Mouse (Mus musculus): ENCODE measurements around the gene Nxf3. TPM values are rescaled to one million over a fixed set of nuclear protein-coding genes. Genes with fewer than 3 reads are reported as not detected.
"Not testable (repeated sequence)": the region's sequence is repeated elsewhere in the genome, so short reads cannot be mapped to it uniquely, and the experiment has no call there.

Gene Nxf3
- polyA plus RNA-seq, 1 experiment from 2014 or later, result not detected

DNA sequence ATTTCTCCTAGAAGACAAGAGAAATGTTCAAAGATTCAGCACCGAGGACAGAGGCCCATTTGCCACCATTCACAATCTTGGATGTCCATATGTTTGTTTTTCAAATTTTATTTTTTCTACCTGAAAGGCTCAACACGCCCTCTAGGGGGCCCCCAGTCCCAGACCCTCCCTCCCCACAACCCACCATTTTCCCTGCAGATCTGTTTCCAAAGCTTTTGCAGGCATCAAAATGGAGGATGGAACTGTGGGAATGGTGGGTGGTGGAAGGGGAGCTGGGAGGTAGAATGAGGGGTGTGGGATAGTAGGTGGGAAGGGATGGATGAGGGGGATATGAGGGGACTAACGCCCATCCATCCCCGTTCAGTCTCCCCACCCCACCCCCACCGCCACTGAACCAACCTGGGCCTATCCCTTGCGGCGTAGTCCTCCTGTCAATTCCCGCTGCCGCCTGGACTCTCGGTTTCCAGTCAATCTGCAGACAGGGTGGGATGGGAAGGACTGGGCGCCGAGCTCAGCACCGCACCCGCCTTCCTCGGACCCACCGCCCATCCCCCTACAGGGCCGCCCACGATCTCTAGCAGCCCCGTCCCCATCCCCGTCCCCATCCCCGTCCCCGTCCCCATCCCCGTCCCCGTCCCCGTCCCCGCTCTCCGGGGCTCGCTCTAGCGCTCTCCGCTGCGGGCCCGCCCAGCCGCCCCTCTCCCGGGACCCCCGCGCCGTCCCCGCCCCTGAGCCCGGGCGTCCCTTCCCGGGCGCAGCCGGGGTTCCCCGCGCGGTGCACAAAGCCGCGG, 17.7 kb downstream of the Nxf3 start:
- not testable (repeated sequence) for H3K9me3 ChIP-seq, H3K36me3 ChIP-seq, H3K27ac ChIP-seq, H3K27me3 ChIP-seq, H3K4me1 ChIP-seq
- Histone ChIP-seq H3K9ac (peak overlapping the region; percentile 16; the same call in 1 of the 2 replicates), H3K4me2 (peak overlapping the region; percentile 52), H3K4me3 (peak overlapping the region; percentile 41)
- ATAC-seq (ENCODE audit: insufficient number of reproducible peaks, insufficient read depth, low FRiP score, low TSS enrichment, low read depth), result peak; percentile 63
- WGBS, result 39% methylated on average over 27 of the region's 48 CpGs

DNA sequence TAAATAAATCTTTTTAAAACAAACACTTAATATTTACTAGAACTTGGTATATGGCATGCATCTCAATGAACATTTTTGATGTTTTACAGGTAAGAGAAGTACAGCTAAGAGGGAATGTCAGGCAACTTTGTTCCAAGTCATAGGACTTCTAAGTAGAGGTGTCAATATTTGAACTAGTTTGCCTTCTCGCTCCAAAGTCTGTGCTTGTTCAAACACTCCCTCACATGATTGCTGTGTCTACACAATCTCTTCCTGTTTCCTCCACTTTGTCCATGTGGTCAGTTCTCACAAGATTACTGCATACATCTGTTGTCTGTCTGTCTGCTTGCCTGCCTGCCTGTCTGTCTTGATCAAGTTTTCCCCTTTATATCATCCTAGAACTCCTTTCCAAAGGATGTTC, 24.4 kb downstream of the Nxf3 start:
- no peak for ATAC-seq (ENCODE audit: insufficient number of reproducible peaks, insufficient read depth, low FRiP score, low TSS enrichment, low read depth)
- H3K9ac ChIP-seq, result no peak overlapping the region
- H3K4me3 ChIP-seq, result no peak overlapping the region
- H3K27ac ChIP-seq, result no peak overlapping the region
- peaks cover 12% of the 10 kb centered on the region; the same call in 1 of the 2 replicates for H3K27me3 ChIP-seq
- no peaks in the 10 kb centered on the region for H3K9me3 ChIP-seq
- no peaks in the 10 kb centered on the region for H3K36me3 ChIP-seq
- H3K4me1 ChIP-seq, result no peaks in the 10 kb centered on the region
- 91% methylated on average over 1 of the region's 1 CpGs for WGBS
- H3K4me2 ChIP-seq, result no peak overlapping the region

GRCm38 (mm10) chrX:136051219-136051618, 33.8 kb downstream of the Nxf3 start:
- Histone ChIP-seq H3K4me3 (no peak overlapping the region), H3K36me3 (no peaks in the 10 kb centered on the region), H3K9me3 (no peaks in the 10 kb centered on the region), H3K4me2 (no peak overlapping the region), H3K9ac (no peak overlapping the region), H3K27ac (no peak overlapping the region), H3K4me1 (no peaks in the 10 kb centered on the region), H3K27me3 (peaks cover 4% of the 10 kb centered on the region; the same call in 1 of the 2 replicates)
- ATAC-seq (ENCODE audit: insufficient number of reproducible peaks, insufficient read depth, low FRiP score, low TSS enrichment, low read depth), result no peak
- 72% methylated on average over 2 of the region's 2 CpGs for WGBS

GRCm38 (mm10) chrX:136047528-136047927, 37.5 kb downstream of the Nxf3 start:
- 20% methylated on average over 5 of the region's 5 CpGs for WGBS
- Histone ChIP-seq H3K4me3 (no peak overlapping the region), H3K4me2 (no peak overlapping the region), H3K9me3 (no peaks in the 10 kb centered on the region), H3K36me3 (no peaks in the 10 kb centered on the region), H3K27ac (no peak overlapping the region), H3K4me1 (no peaks in the 10 kb centered on the region), H3K9ac (no peak overlapping the region), H3K27me3 (peaks cover 5% of the 10 kb centered on the region)
- no peak for ATAC-seq (ENCODE audit: insufficient number of reproducible peaks, insufficient read depth, low FRiP score, low TSS enrichment, low read depth)

- H3K9ac ChIP-seq, result no peak overlapping the region
- H3K27me3 ChIP-seq, result peaks cover 9% of the 10 kb centered on the region
- H3K4me3 ChIP-seq, result no peak overlapping the region
- H3K36me3 ChIP-seq, result no peaks in the 10 kb centered on the region
- no peaks in the 10 kb centered on the region for H3K4me1 ChIP-seq
- 87% methylated on average over 1 of the region's 1 CpGs for WGBS
- no peak overlapping the region for H3K4me2 ChIP-seq
- ATAC-seq (ENCODE audit: insufficient number of reproducible peaks, insufficient read depth, low FRiP score, low TSS enrichment, low read depth), result no peak
- no peak overlapping the region for H3K27ac ChIP-seq
- H3K9me3 ChIP-seq, result no peaks in the 10 kb centered on the region
Measured at GRCm38 (mm10) chrX:136043726-136044125, 41.3 kb downstream of the Nxf3 start.

GRCm38 (mm10) chrX:136032799-136033763, 52.0 kb downstream of the Nxf3 start, which contains the start of gene Arxes1:
Gene Arxes1, plus strand, starts transcription at chrX:136033367.
- peak; percentile 89 for ATAC-seq (ENCODE audit: insufficient number of reproducible peaks, insufficient read depth, low FRiP score, low TSS enrichment, low read depth)
- H3K9ac ChIP-seq, H3K9me3 ChIP-seq, H3K4me1 ChIP-seq, H3K27ac ChIP-seq, H3K36me3 ChIP-seq: not testable (repeated sequence)
- Histone ChIP-seq H3K27me3 (peaks cover 11% of the 10 kb centered on the region), H3K4me2 (peak within 1 kb of the TSS; percentile 54), H3K4me3 (peak within 1 kb of the TSS; percentile 29)
- WGBS, result 26% methylated on average over 18 of the region's 49 CpGs

GRCm38 (mm10) chrX:136030331-136030730, 54.7 kb downstream of the Nxf3 start:
- no peaks in the 10 kb centered on the region for H3K4me1 ChIP-seq
- H3K36me3 ChIP-seq, result no peaks in the 10 kb centered on the region
- no peak overlapping the region for H3K9ac ChIP-seq
- H3K27ac ChIP-seq, result no peak overlapping the region
- no peak overlapping the region for H3K4me3 ChIP-seq
- H3K9me3 ChIP-seq, result no peaks in the 10 kb centered on the region
- peaks cover 11% of the 10 kb centered on the region for H3K27me3 ChIP-seq
- no peak for ATAC-seq (ENCODE audit: insufficient number of reproducible peaks, insufficient read depth, low FRiP score, low TSS enrichment, low read depth)
- WGBS, result 79% methylated on average over 1 of the region's 1 CpGs
- no peak overlapping the region for H3K4me2 ChIP-seq

Other genes starting within 250 kb of the Nxf3 start
- gene Gprasp2, start 246.2 kb downstream of the Nxf3 start, polyA plus RNA-seq (2015; fragmentation: Nextera tagmentation; extraction: Ambion mirVana), result 46.5 and 50.1 TPM in 2 replicates
- 79.2 and 89.1 TPM in 2 replicates for gene Arxes2, start 91.4 kb downstream of the Nxf3 start, polyA plus RNA-seq (2015; fragmentation: Nextera tagmentation; extraction: Ambion mirVana)
- gene Arxes1, start 51.9 kb downstream of the Nxf3 start, polyA plus RNA-seq (2015; fragmentation: Nextera tagmentation; extraction: Ambion mirVana), result 41.0 and 44.1 TPM in 2 replicates
- gene Bex2, start 17.0 kb downstream of the Nxf3 start, polyA plus RNA-seq (2015; fragmentation: Nextera tagmentation; extraction: Ambion mirVana), result 140 and 144 TPM in 2 replicates
- gene Bex4, start 53.7 kb upstream of the Nxf3 start, polyA plus RNA-seq (2015; fragmentation: Nextera tagmentation; extraction: Ambion mirVana), result 60.8 and 65.9 TPM in 2 replicates
- 222 and 235 TPM in 2 replicates for gene Tceal8, start 87.1 kb upstream of the Nxf3 start, polyA plus RNA-seq (2015; fragmentation: Nextera tagmentation; extraction: Ambion mirVana)
- 8.2 and 11.3 TPM in 2 replicates for gene Tceal5, start 118.6 kb upstream of the Nxf3 start, polyA plus RNA-seq (2015; fragmentation: Nextera tagmentation; extraction: Ambion mirVana)
- gene Tceal7, start 129.5 kb upstream of the Nxf3 start, polyA plus RNA-seq (2015; fragmentation: Nextera tagmentation; extraction: Ambion mirVana), result 5.9 and 6.1 TPM in 2 replicates
- gene Bex1, start 130.3 kb upstream of the Nxf3 start, polyA plus RNA-seq (2015; fragmentation: Nextera tagmentation; extraction: Ambion mirVana), result 85.0 and 87.7 TPM in 2 replicates
- gene Tceal9, start 159.8 kb upstream of the Nxf3 start, polyA plus RNA-seq (2015; fragmentation: Nextera tagmentation; extraction: Ambion mirVana), result 688 and 793 TPM in 2 replicates
- gene Bex3, start 185.0 kb upstream of the Nxf3 start, polyA plus RNA-seq (2015; fragmentation: Nextera tagmentation; extraction: Ambion mirVana), result 531 and 542 TPM in 2 replicates

Data from embryonic facial prominence, embryonic 13.5 days (tissue).